Mouse (Mus musculus) megakaryocyte progenitor cell, adult 5-6 weeks (primary cell): ENCODE measurements around the gene B130006D01Rik. TPM values are rescaled to one million over a fixed set of nuclear protein-coding genes. Genes with fewer than 3 reads are reported as not detected.
A peak's percentile ranks its signal among the peaks of the same experiment; 100 is the strongest.
"Not testable (repeated sequence)": the region's sequence is repeated elsewhere in the genome, so short reads cannot be mapped to it uniquely, and the experiment has no call there.

Experiments used
- ATAC-seq: replicated peaks from 2 replicates; pipeline ENCODE4 v1.8.0; 2016; ENCODE audit warnings: mild to moderate bottlenecking, moderate TSS enrichment, inconsistent platforms; ENCODE audit not compliant: poor library complexity
- total RNA-seq, 2 experiments: library from RNA; stranded (forward) in 1 of 2; stranded (reverse) in 1 of 2; fragments of 157-497, 149-512 nt in 1 of 2; fragments of 200-1000 nt in 1 of 2; gene quantifications; 2 replicates each; pipeline versions ENCODE4 v1.2.3 to v1.2.4; 2015 to 2017

The B130006D01Rik gene
- total RNA-seq, 2 experiments from 2014 or later = 1.2 to 2.5 TPM

DNA sequence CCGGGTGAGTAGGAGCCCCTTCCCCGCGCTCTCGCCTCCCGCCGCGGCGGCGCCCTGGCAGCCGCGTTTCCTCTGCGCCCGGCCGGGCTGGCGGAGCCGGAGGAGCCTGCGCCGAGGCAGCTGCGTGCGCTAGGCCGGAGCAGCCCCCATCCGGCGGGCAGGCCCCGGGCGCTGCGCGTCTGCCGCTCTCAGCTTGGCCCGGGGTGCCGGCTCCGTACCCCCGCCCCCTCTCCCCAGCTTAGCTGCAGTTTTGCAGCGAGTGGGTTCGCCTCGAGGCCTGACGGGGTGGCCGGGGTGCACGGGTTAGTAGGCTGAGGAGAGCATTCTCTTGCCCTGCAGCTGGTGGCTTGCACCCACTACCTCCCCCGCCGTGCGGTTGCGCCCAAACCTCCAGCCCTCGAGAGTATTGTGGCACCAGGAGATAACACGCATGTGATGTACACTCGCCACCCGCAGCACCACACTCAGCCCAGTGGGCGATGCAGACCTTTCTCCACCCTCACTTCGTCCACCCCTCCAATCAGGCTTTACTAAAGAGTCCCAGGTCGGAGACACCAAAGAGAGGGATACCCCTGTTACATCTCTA is 10.1 kb upstream of the B130006D01Rik start:
- peak; percentile 57 for ATAC-seq

DNA sequence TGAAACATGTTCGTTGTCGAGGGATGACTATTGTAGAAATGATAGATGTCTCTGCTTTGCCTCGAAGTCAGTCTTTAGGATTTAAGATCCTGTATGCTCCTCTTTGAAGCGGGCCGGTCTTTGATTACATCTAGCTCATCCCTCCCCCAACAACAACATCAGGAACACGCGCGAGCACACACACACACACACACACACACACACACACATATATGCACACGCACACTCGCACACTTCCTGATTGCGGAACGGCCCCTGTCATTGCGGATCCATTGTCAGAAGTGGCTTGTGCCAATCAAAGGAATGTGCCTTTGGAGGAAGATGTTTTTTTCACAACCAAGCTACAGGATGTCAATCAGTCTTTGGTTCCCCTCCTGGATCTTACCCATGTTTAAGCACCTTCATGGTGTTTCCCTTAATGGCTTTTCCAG is 9.6 kb upstream of the B130006D01Rik start:
- ATAC-seq = peak; percentile 35

DNA sequence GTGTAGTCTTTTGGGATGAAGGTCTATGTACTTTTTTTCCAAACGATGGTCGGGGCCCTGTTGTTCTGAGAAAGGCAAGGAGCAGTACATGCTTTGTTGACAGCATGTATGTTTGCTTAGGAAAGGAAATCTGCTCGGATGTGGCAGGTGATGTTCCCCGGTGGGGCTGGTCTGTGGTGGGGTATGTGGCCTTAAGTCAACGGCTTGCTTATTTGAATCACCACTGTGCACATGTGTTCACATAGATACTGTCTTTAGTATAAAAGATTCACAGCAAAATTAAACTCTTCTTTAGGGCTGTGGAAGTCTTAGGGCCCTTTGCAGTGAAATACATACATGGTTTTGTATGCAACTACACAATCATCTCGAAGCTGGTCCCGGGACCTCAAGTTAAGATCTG is 9.0 kb upstream of the B130006D01Rik start:
- no peak for ATAC-seq

DNA sequence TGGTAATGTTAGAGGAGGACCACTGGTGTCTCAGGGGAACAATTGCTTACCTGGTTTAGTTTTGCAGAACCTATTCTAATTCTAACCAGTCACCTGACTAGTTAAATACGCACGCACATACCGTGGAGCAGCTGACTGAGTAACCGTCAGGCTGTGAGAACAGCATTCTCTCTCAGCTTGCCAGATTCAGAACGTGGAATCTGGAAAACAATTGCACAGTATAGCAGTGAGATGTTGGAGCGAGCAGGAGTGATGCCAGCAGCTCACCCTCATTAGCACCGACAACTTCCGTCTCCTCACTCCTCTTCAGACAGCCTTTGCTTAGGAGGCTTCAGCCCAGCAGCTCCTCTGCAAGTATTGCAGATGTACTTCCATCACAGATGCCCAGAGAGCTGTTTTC is 7.3 kb upstream of the B130006D01Rik start:
- ATAC-seq = no peak

DNA sequence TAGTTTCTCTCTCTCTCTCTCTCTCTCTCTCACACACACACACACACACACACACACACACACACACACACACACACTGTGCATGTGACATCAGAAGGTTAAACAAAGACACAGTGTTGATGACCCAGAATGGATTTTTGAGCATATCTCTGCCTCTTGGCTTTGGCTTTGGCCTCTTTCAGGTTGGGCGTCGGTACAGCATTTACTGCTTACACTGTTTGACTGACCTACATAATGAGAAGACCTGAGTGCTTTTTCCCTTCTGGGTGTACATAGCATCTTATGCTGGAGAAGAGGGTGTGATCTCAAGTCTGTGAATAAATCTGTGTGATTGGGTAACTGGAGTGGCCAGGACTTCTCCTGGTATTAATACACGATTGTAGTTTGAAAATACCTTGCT is 4.0 kb upstream of the B130006D01Rik start:
- no peak for ATAC-seq

DNA sequence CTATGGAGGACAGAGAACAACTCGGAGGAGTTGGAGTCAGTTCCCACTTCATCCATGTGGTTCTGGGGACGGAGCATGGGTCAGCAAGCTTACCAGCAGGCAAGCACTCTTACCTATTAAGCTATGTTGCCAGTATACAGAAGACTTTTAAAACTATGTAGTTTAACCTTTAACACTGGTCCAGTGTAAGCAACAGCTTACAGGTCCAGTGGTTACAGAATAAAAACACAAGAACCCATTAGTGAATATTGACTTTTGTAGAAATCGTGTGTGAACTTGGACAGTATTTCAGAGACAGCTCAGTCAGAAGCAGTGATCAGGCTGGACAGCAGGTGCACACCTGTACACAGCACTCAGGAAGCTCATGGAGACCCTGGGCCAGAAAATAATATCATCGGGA is 1.1 kb downstream of the B130006D01Rik start:
- no peak for ATAC-seq

DNA sequence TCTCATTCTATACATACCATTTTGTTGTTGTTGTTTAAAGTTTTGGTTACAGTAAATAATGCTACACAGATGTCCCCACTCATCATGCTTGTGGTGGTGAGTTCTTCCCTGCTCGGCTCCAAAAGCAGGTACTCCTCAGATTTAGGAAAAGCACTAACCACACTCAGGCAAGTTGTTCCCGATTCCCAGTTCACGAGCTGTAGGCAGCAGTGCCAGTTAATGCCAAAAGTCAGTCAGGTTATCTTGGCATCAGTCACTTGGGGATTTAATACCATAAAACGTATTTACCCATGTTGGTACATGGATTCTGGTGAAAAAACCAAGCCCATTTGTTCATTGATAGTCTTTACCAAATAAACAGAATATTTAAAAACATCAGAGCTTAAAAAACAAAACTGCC is 2.8 kb downstream of the B130006D01Rik start:
- ATAC-seq = no peak

DNA sequence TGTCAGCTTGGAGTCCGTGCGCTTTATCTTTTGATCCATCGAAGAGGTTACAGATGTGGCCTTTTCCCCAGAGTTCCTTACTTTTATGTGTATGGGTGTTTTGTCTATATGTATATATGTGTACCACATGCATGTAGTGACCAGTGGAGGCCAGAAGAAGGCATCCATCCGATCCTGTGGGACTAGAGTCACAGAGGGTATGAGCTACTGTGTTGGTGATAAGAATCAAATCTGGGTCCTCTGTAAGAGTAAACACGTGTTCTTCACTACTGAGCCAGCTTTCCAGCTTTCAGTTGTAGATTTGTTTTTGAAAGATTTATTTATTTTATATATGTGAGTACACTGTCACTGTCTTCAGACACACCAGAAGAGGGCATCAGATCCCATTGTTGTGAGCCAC is 4.6 kb downstream of the B130006D01Rik start:
- ATAC-seq = no peak

DNA sequence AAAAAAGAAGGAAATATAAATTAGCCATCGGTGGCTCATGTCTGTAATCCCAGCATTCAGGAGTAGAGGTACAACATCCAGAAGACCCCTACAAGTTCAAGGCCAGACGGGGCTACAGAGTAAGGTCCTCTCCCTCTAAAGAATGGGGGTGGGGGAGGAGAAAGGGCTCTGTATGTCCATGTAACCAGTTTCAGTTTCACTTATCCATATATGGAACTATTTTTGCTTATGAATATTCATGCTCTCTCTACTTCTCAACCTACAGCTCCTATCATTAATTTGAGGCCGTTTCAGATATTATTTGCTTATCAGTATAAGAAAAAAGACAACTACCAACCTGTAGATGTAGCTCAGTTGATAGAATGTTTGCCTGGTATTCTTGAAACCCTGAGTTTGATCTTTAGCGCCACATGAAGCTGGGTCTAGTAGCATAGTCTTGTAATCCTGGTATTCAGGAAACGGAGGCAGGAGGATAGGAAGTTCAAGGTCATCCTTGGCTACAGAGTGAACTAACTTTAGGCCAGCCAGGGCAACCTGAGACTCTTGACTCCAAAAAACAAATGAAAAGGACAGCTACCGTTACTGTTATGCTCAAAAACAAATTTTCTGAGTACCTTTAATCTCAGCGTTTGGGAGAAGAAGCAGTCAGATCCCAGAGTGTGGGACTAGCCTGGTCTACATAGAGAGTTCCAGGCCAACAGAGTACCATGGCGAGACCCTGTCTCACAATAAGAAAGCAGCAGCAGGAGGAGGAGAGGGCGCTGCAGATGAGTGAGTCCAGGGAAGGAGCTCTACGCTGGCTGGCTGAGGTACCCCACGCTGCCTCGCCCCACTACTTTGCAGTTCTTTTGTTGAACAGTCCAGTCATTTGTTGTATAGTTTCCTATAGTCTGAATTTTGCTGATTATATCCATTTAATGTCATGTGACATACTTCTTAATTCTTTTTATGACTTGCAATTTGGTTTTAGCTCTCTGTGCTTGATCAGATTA is 5.8 kb downstream of the B130006D01Rik start:
- peak; percentile 70 for ATAC-seq

DNA sequence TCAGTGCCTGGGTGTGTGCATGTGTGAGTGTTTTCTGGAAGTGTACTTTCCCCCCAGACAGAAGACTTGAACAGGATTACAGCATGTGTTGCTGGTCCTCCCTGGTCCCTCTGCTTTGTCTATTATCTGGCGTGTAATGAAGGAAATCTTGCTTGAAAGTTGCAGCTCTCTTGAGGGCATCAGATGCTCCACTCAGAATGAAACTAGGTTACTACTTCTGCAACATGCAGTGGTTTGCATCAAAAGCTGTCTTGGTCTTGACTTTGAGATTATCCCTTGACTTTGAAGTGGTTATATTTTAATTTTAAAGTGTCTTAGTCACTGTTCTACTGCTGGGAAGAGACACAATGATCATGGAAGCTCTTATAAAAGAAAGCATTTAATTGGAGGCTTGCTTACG is 11.1 kb downstream of the B130006D01Rik start:
- no peak for ATAC-seq

DNA sequence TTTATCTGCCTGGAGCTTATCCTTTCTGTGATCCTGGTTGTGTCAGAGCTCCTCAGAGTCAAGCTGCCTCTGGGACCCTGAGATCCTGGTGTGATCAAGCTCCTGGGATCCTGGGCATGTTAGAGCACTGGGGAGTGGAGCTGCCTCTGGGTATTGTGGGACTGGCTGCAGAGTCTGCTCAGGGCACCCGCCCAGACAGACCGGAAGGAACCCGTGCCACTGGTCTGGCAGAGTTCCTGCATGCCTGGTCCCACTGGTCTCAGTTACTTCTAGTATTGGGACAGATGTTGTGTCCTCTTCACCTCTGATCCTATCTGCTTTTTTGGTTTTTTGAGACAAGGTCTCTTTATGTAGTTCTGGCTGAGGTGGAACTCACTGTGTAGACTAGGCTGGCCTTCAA is 14.4 kb downstream of the B130006D01Rik start:
- peak; percentile 54; the same call in 1 of the 2 replicates for ATAC-seq

DNA sequence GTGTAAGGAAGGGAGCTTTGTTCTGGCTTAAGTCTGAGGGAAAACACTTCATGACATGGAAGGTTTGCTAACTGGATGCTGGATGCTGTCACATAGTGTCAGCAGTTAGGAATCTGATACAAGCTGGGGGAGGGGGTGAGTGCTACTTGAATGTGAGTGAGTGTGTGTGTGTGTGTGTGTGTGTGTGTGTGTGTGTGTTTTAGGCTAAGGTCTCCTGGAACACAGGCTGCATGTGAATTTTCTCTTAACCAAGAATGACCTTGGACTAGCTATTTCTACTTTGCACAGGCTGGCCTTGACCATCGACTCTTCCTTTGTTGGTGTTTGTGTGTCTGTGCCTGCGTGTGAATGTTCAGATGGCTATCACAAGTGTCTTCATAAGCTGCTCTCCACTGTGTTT is 21.1 kb downstream of the B130006D01Rik start:
- no peak for ATAC-seq

DNA sequence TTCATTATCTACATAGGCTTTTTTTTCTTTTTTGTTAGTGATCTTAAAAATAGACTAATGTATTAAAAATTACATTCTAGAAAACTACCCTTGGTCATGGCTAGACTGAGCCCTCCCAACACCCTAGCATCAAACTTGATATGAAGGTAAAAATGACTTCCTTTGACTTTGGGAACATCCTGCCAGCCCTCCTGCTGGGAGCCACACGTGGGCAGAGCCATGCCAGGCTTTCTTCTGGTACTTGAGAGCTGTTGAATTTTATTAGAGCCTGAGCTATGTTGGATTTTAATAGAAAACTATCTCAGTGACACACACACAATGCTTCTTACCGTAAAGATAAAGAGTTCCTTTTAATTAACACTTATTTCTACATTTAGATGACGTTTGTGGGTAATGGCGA is 23.4 kb downstream of the B130006D01Rik start:
- ATAC-seq = no peak

DNA sequence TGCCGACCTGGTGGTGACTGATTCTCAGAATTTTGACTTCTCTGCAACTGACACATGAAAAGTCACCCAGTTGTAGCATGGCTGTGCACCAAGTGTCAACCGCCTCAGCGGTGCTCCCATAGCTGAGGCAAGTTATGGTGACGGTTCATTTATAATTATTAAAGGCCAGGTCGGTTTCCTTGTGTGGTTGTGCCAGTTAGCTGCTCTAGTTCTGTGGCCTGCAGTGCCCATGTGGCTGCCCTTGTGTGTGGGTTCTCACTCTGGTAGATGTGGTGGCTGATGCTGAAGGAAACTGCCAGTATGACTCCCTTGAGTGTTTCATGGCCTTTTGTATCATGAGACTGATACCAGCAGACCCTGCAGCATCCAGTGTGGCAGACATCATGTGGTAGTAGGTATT is 24.9 kb downstream of the B130006D01Rik start:
- ATAC-seq = no peak

DNA sequence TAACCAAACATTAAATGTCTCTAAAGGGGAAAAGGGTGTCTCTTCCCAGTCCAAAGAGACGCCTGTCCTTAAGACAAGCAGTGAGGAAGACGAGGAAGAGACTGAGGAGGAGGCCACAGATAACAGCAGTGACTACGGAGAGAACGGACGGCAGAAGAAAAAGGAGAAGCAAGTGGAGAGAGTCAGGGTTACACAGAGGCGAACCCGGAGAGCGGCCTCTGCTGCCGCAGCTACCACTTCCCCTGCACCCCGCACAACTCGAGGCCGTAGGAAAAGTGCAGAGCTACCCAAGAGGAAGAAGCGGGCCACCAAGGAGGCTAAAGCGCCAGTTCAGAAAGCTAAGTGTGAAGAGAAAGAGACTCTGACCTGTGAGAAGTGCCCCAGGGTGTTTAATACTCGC is 26.2 kb downstream of the B130006D01Rik start:
- peak; percentile 71 for ATAC-seq

DNA sequence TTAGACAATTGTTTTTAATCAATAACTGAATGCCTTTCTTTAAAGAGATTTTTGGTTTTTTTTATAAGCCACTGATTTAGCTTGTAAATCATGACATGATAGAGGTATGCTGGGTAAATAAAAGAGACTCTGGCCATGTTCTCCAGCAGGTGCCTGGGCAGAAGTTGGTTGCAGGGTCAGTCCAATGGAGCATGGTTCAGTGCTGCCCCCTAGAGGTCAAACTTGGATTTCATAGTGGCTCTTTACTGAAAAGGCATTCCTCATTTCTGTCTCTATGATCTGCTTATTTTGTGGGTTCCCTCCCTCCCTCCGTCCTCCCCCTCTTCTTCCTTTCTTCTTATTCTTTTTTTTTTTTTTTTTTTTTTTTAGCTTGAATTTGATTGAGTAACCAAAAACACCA is 27.6 kb downstream of the B130006D01Rik start:
- ATAC-seq = peak; percentile 83

DNA sequence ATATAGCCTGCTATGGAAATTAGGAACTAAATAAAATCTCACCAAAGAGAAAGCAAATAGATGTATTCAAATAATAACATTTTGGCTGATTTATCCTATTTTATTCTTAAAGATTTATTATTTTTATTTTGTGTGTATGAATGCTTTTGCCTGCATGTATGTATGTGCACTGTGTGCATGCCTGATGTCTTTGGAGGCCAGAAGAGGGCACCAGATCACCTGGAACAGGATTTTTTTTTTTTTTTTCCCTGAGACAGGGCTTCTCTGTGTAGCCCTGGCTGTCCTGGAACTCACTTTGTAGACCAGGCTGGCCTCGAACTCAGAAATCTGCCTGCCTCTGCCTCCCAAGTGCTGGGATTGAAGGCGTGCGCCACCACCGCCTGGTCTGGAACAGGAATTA is 31.8 kb downstream of the B130006D01Rik start:
- not testable (repeated sequence) for ATAC-seq

DNA sequence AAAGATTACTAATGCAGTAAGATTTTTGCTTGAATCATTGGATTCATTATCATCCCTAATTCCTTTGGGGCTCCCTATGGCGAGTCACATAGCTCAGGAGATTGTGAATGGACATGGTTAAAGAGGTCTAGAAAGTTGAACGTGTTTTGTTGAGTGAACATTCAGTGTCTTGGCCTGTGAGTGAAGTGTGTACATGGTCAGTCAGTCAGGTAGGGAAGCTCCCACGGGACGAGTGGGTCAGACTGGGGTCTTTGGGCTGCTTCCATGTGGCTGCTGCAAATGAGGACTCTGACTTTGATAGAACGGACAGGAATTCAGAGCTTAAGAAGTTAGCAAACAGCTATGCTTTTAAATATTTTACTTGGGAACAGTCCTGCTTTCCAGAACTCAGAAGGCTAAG is 37.1 kb downstream of the B130006D01Rik start:
- no peak for ATAC-seq

DNA sequence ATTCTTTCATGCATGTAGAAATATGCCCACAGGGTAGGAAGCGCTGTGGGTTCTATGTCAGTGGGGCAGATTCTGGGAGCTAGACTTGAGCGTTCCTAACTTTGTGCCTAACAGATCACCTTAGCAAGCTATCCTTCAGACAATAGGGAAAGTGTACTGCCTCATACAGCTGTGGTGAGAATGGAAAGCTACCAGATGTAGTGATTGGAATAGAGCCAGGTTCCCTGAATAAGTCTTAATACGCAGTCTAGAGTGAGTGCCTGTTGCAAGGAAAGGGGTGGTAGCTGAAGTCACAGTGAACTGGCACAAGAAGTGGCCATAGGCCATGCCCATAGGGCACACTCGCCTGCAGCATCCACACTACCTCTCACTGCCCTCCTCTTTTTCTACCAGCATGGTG is 39.6 kb downstream of the B130006D01Rik start:
- no peak for ATAC-seq

DNA sequence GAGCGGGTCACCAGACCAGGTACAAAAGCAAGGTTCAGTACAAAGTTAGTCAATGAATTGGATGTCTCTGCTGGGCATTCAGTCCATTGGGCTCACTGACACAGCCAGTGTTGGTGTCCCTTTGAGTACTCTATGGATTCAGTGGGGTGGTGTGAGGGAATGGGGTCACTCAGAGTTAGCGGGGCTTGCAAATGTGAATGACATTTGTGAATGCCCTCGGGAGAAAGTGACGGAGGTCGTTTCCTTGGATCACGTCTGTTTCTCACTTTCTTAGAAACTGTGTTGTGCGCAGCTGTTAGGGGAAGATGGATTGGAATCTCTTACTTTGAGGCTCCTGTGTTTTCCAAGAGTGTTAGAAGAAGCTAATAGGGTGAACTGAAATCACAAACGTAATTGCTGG is 41.4 kb downstream of the B130006D01Rik start:
- no peak for ATAC-seq

DNA sequence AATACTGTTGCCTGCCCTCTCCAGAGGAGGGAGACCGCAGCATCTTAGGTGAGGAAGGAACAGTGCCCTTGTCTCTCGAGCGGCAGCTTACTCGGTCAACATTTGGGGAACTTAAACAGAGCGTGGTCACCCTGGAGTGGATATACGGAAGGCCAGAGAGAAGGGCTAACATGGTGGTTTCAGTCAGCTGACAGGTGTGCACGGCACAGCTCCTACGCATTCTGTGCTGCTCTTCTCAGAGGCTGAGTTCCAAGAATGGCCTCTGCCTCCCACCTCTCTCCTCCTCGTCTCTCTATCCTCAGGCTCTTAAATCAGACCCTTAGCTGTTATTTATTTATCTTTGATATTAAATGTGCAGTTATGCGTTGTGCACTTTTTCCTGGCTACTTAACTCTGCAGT is 41.9 kb downstream of the B130006D01Rik start:
- ATAC-seq = no peak

DNA sequence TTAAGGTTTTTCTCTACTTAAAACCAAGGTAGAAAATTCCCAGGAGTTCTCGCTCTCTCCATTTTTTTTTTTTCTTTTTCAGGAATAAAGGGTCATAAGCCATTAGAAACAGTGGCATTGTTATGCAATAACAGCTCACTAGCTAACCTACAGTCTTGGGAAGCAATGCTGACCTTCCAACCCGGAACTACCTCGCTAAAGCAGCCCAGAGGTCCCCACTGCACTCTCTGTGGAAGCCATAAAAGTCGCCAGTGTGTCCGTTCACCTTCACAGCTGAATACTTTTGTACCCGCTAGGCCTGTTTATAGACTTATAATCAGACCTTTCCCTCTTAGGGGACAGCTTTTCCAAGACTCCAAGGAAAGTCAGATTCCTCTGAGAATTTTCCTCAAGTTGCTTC is 44.9 kb downstream of the B130006D01Rik start:
- no peak for ATAC-seq
